Mouse (Mus musculus): ENCODE results near the gene Rtel1. TPM values are rescaled to one million over a fixed set of nuclear protein-coding genes. Genes with fewer than 3 reads are reported as not detected.

The Rtel1 gene
- polyA plus RNA-seq, 1 experiment from 2014 or later, result 61.8 TPM

DNA sequence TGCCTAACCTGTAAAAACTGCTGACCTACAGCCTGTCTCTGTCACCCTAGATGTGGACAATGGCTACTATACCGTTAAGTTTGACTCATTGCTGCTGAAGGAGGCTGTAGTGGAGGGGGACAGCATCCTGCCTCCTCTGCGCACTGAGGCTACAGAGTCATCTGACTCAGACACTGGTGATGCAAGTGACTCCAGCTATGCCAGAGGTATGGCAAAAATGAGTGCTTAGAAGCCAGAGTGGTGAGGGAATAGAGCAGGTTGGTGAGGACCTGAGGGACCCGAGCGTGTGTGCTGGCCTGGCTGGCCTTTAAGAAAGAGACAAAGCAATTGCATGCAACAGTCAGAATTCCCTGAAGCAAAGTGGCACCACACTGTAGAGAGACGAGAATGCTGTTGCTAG, 59.2 kb downstream of the Rtel1 start:
- 90% methylated on average over 5 of the region's 5 CpGs for WGBS
- peaks cover 10% of the 10 kb centered on the region; the same call in 1 of the 2 replicates for H3K36me3 ChIP-seq (ENCODE audit: control insufficient read depth, insufficient read depth, low read length)
- ATAC-seq (ENCODE audit: insufficient read depth, low FRiP score, low TSS enrichment), result no peak
- no peaks in the 10 kb centered on the region for H3K4me1 ChIP-seq (ENCODE audit: control insufficient read depth, insufficient read depth, low read length)
- no peak overlapping the region for H3K4me3 ChIP-seq (ENCODE audit: low read depth, low read length)
- no peaks in the 10 kb centered on the region for H3K27me3 ChIP-seq (ENCODE audit: control insufficient read depth, insufficient read depth, low read length)
- no peak overlapping the region for H3K9ac ChIP-seq (ENCODE audit: low read length)
- no peaks in the 10 kb centered on the region for H3K9me3 ChIP-seq (ENCODE audit: control insufficient read depth, low read length)
- no peak overlapping the region for H3K27ac ChIP-seq (ENCODE audit: low read depth, low read length)
- DNase-seq (ENCODE audit: low spot score), result no peak
- no peak overlapping the region for H3K4me2 ChIP-seq (ENCODE audit: low read depth)

DNA sequence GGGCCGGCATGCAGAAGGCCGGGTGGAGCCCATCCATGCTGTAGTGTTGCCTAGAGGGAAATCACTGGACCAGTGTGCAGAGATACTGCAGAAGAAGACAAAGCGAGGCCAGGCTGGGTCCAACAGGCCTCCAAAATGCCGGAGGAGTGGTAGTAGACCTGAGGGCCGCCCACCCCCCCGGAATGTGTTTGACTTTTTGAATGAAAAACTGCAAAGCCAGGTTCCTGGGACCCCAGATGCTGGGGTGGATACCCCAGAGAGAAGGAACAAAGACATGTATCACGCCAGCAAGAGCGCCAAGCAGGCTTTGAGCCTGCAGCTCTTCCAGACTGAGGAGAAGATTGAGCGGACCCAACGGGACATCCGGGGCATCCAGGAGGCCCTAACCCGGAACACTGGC, 60.2 kb downstream of the Rtel1 start, which contains the start of gene Lime1:
TSS of gene Lime1 (plus strand) at position 301 of the 400 bp plus-strand sequence.
- peaks cover 10% of the 10 kb centered on the region; the same call in 1 of the 2 replicates for H3K36me3 ChIP-seq (ENCODE audit: control insufficient read depth, insufficient read depth, low read length)
- H3K4me3 ChIP-seq (ENCODE audit: low read depth, low read length), result no peak within 1 kb of the TSS
- H3K27me3 ChIP-seq (ENCODE audit: control insufficient read depth, insufficient read depth, low read length), result no peaks in the 10 kb centered on the region
- H3K9ac ChIP-seq (ENCODE audit: low read length), result no peak within 1 kb of the TSS
- H3K4me2 ChIP-seq (ENCODE audit: low read depth), result no peak within 1 kb of the TSS
- no peaks in the 10 kb centered on the region for H3K9me3 ChIP-seq (ENCODE audit: control insufficient read depth, low read length)
- WGBS, result 93% methylated on average over 12 of the region's 12 CpGs
- H3K4me1 ChIP-seq (ENCODE audit: control insufficient read depth, insufficient read depth, low read length), result no peaks in the 10 kb centered on the region
- DNase-seq (ENCODE audit: low spot score) (no peak), ATAC-seq (ENCODE audit: insufficient read depth, low FRiP score, low TSS enrichment) (no peak)
- no peak within 1 kb of the TSS for H3K27ac ChIP-seq (ENCODE audit: low read depth, low read length)

DNA sequence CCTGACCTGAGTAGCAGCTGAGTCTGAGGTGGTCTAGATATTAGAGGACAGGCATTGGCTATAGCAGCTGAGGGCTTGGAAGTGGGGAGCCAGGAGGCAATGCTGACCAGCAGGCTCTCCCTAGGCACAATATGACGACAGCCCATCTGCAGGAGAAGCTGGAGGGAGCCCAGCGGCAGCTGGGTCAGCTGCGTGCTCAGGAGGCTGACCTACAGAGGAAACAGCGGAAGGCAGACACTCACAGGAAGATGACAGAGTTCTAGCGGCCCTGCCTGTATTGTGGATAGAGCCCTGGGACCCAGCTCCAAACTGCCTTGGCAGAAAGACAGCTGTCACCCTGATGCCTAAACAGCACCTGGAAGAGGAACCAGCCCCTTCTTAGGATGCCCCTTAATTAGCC, 60.7 kb downstream of the Rtel1 start:
- Histone ChIP-seq H3K4me3 (ENCODE audit: low read depth, low read length) (no peak overlapping the region), H3K36me3 (ENCODE audit: control insufficient read depth, insufficient read depth, low read length) (peaks cover 10% of the 10 kb centered on the region; the same call in 1 of the 2 replicates), H3K27me3 (ENCODE audit: control insufficient read depth, insufficient read depth, low read length) (no peaks in the 10 kb centered on the region), H3K4me2 (ENCODE audit: low read depth) (no peak overlapping the region), H3K27ac (ENCODE audit: low read depth, low read length) (no peak overlapping the region), H3K4me1 (ENCODE audit: control insufficient read depth, insufficient read depth, low read length) (no peaks in the 10 kb centered on the region), H3K9ac (ENCODE audit: low read length) (no peak overlapping the region), H3K9me3 (ENCODE audit: control insufficient read depth, low read length) (no peaks in the 10 kb centered on the region)
- WGBS, result 84% methylated on average over 5 of the region's 5 CpGs
- DNase-seq (ENCODE audit: low spot score), result no peak
- no peak for ATAC-seq (ENCODE audit: insufficient read depth, low FRiP score, low TSS enrichment)

DNA sequence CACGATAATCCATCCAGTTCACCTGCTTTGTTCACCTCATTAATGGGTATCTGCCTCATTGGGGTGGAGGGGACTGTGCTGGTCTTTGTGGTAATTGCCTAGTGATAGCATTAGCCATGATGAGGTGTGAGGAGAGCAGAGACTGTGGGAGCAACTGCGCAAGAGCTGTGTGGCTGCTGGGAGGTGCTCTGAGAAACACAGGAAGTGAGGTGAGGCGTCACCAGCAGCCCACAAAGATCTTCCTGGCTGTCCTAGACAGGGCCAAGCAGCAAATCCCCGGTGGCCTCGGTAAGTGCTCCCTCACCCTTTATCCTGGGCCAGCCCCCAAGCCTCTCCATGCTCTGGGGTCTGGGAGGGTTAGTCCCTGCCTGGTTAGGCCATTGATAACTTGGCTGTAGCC, 61.6 kb downstream of the Rtel1 start:
- ATAC-seq (ENCODE audit: insufficient read depth, low FRiP score, low TSS enrichment) (no peak), DNase-seq (ENCODE audit: low spot score) (no peak)
- Histone ChIP-seq H3K4me1 (ENCODE audit: control insufficient read depth, insufficient read depth, low read length) (no peaks in the 10 kb centered on the region), H3K4me3 (ENCODE audit: low read depth, low read length) (no peak overlapping the region), H3K9me3 (ENCODE audit: control insufficient read depth, low read length) (no peaks in the 10 kb centered on the region), H3K9ac (ENCODE audit: low read length) (no peak overlapping the region), H3K4me2 (ENCODE audit: low read depth) (no peak overlapping the region), H3K27me3 (ENCODE audit: control insufficient read depth, insufficient read depth, low read length) (no peaks in the 10 kb centered on the region), H3K36me3 (ENCODE audit: control insufficient read depth, insufficient read depth, low read length) (peaks cover 10% of the 10 kb centered on the region; the same call in 1 of the 2 replicates), H3K27ac (ENCODE audit: low read depth, low read length) (no peak overlapping the region)
- 93% methylated on average over 5 of the region's 5 CpGs for WGBS

DNA sequence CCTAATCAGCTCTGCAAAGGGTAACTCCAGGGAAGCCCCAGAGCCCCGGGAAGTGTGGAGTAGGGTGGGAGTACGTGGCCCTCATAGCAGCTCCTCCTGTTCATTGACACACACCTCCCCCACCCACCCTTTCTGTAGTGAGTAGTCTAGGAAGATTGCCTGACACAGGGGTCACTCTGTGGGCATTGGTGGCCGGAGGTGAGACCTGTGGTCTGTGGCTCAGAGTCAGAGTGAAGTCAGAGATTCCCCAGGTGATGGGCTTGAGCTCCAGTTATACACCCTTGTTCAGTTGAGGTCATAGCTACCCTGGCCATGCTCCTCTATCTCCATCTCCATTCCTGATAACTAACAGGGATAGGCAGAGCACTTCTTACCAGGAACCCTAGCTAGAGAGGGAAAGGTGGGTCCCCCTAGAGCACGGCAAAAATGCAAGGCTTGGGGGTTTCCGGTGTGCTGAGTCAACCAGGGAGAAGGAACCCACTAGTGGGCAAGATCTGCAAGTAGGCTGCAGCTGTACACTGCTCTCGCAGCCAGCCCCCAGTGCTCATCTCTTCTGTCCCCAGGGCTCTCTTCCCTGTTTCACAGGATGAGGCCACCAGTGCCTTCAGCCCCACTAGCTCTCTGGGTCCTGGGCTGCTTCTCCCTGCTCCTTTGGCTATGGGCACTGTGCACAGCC, 62.2 kb downstream of the Rtel1 start:
- Histone ChIP-seq H3K4me1 (ENCODE audit: control insufficient read depth, insufficient read depth, low read length) (no peaks in the 10 kb centered on the region), H3K27me3 (ENCODE audit: control insufficient read depth, insufficient read depth, low read length) (no peaks in the 10 kb centered on the region), H3K4me3 (ENCODE audit: low read depth, low read length) (no peak overlapping the region), H3K9me3 (ENCODE audit: control insufficient read depth, low read length) (no peaks in the 10 kb centered on the region), H3K36me3 (ENCODE audit: control insufficient read depth, insufficient read depth, low read length) (peaks cover 10% of the 10 kb centered on the region; the same call in 1 of the 2 replicates), H3K9ac (ENCODE audit: low read length) (no peak overlapping the region), H3K27ac (ENCODE audit: low read depth, low read length) (no peak overlapping the region), H3K4me2 (ENCODE audit: low read depth) (no peak overlapping the region)
- whole genome bisulfite sequencing, result 94% methylated on average over 6 of the region's 6 CpGs
- DNase-seq (ENCODE audit: low spot score) (no peak), ATAC-seq (ENCODE audit: insufficient read depth, low FRiP score, low TSS enrichment) (no peak)

DNA sequence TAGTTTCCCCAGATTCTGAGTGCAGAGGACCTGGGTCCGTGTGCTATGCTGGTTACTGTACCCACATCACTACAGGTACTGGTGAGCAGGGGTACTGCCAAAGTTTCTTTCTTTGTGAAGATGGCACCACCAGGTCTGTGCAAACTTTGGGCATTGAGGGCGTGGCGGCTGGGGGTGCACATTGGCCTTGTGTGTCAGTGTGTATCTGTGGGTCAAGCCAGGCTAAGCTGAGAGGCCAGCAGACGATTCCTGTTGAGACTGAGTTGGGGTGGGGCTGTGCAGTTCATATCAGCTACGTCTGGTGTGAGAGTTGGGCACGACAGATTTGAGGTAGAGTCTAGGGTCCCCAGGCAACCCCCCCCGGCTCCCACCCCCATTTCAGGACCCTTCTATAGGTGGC, 64.9 kb downstream of the Rtel1 start:
- DNase-seq (ENCODE audit: low spot score), result no peak
- no peaks in the 10 kb centered on the region for H3K27me3 ChIP-seq (ENCODE audit: control insufficient read depth, insufficient read depth, low read length)
- WGBS, result 93% methylated on average over 7 of the region's 7 CpGs
- no peak for ATAC-seq (ENCODE audit: insufficient read depth, low FRiP score, low TSS enrichment)
- no peak overlapping the region for H3K9ac ChIP-seq (ENCODE audit: low read length)
- H3K36me3 ChIP-seq (ENCODE audit: control insufficient read depth, insufficient read depth, low read length), result peaks cover 8% of the 10 kb centered on the region; the same call in 1 of the 2 replicates
- H3K4me3 ChIP-seq (ENCODE audit: low read depth, low read length), result no peak overlapping the region
- no peaks in the 10 kb centered on the region for H3K9me3 ChIP-seq (ENCODE audit: control insufficient read depth, low read length)
- H3K4me1 ChIP-seq (ENCODE audit: control insufficient read depth, insufficient read depth, low read length), result no peaks in the 10 kb centered on the region
- H3K4me2 ChIP-seq (ENCODE audit: low read depth), result no peak overlapping the region
- no peak overlapping the region for H3K27ac ChIP-seq (ENCODE audit: low read depth, low read length)

DNA sequence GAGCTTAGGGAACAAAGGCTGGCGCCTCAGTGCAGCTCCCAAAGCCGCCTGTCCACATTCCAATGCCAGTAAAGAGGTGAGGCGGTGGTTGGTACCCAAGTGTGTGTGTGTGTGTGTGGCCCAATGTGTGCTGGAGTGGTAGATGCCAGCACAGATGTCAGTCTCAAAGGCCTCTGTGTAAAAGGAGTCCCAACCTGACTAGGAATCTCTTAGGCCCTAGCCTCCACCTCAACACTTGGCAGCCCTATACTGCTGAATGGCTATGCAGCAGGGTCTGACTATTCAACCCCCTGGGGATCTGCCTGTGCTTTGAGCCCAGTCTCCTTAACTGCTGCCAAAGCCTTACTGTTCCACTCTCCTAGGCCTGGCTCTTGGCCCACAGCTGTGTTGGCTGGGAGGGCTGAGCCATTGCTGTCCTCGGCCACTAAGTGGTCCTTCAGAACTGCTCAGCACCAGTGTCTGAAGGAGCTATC, 65.4 kb downstream of the Rtel1 start:
- Histone ChIP-seq H3K4me1 (ENCODE audit: control insufficient read depth, insufficient read depth, low read length) (no peaks in the 10 kb centered on the region), H3K27ac (ENCODE audit: low read depth, low read length) (no peak overlapping the region), H3K9ac (ENCODE audit: low read length) (no peak overlapping the region), H3K36me3 (ENCODE audit: control insufficient read depth, insufficient read depth, low read length) (peaks cover 6% of the 10 kb centered on the region; the same call in 1 of the 2 replicates), H3K27me3 (ENCODE audit: control insufficient read depth, insufficient read depth, low read length) (no peaks in the 10 kb centered on the region), H3K4me3 (ENCODE audit: low read depth, low read length) (no peak overlapping the region), H3K4me2 (ENCODE audit: low read depth) (no peak overlapping the region), H3K9me3 (ENCODE audit: control insufficient read depth, low read length) (no peaks in the 10 kb centered on the region)
- WGBS, result 91% methylated on average over 4 of the region's 4 CpGs
- DNase-seq (ENCODE audit: low spot score), result no peak
- no peak for ATAC-seq (ENCODE audit: insufficient read depth, low FRiP score, low TSS enrichment)

DNA sequence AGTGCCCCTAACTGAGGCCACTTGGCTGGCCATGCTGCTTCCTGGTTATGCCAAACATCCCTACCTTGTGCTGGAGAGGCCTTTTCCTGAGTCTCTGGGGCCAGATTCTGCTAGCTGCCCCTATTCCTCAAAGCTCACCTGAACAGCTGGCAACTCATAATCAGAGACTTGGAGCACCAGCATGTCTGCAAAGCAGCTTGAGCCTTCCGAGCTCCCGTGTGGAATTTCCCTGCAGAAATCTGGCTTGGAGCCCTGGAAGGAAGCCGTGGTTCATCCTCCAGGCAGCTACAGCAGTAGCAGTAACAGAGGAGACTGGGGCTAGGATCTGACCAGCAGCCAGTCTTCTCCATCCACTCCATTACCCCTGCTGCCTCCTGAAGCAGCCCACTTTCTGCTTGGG, 66.3 kb downstream of the Rtel1 start:
- DNase-seq (ENCODE audit: low spot score), result no peak

DNA sequence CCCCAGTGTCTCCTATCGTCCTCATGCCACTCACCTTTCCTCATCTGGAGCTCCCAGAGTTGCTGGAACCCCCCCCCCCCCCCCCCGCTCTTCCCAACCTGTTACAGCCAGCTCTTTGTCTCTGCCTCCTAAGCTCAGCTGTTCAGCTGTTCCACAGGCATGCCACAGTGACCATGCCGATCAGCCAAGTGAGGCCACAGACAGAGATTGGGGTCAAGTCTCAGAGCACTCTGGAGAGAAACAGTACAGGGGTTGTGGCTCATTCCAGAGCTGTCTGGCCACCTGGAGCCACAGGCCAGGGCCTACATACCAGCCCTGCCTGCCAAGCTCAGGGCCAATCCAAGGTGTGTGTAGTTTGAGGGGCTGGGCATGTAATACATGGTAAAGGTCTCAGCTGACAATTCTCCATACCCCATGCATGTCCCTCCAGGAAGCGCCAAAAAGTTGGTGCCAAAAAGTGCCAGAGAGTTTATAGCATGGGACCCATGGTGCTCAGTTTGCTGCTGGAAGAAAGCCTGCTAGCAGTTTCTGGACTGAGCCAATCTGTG, 67.2 kb downstream of the Rtel1 start:
- Histone ChIP-seq H3K9me3 (ENCODE audit: control insufficient read depth, low read length) (no peaks in the 10 kb centered on the region), H3K4me3 (ENCODE audit: low read depth, low read length) (no peak overlapping the region), H3K27ac (ENCODE audit: low read depth, low read length) (no peak overlapping the region), H3K9ac (ENCODE audit: low read length) (no peak overlapping the region), H3K4me1 (ENCODE audit: control insufficient read depth, insufficient read depth, low read length) (no peaks in the 10 kb centered on the region), H3K36me3 (ENCODE audit: control insufficient read depth, insufficient read depth, low read length) (peaks cover 2% of the 10 kb centered on the region; the same call in 1 of the 2 replicates), H3K27me3 (ENCODE audit: control insufficient read depth, insufficient read depth, low read length) (no peaks in the 10 kb centered on the region), H3K4me2 (ENCODE audit: low read depth) (no peak overlapping the region)
- 83% methylated on average over 3 of the region's 4 CpGs for WGBS
- DNase-seq (ENCODE audit: low spot score) (no peak), ATAC-seq (ENCODE audit: insufficient read depth, low FRiP score, low TSS enrichment) (no peak)

More for the DNA sequence above, 66.3 kb downstream of the Rtel1 start:
- no peak overlapping the region for H3K27ac ChIP-seq (ENCODE audit: low read depth, low read length)
- no peaks in the 10 kb centered on the region for H3K9me3 ChIP-seq (ENCODE audit: control insufficient read depth, low read length)
- H3K9ac ChIP-seq (ENCODE audit: low read length), result no peak overlapping the region
- peaks cover 2% of the 10 kb centered on the region; the same call in 1 of the 2 replicates for H3K36me3 ChIP-seq (ENCODE audit: control insufficient read depth, insufficient read depth, low read length)
- ATAC-seq (ENCODE audit: insufficient read depth, low FRiP score, low TSS enrichment), result no peak
- 85% methylated on average over 3 of the region's 3 CpGs for WGBS
- H3K4me1 ChIP-seq (ENCODE audit: control insufficient read depth, insufficient read depth, low read length), result no peaks in the 10 kb centered on the region
- no peak overlapping the region for H3K4me2 ChIP-seq (ENCODE audit: low read depth)
- no peak overlapping the region for H3K4me3 ChIP-seq (ENCODE audit: low read depth, low read length)
- H3K27me3 ChIP-seq (ENCODE audit: control insufficient read depth, insufficient read depth, low read length), result no peaks in the 10 kb centered on the region

Data from neural tube, embryonic 11.5 days (tissue).